Mouse (Mus musculus): ENCODE data around the gene Kank4.

Gene Kank4

DNA sequence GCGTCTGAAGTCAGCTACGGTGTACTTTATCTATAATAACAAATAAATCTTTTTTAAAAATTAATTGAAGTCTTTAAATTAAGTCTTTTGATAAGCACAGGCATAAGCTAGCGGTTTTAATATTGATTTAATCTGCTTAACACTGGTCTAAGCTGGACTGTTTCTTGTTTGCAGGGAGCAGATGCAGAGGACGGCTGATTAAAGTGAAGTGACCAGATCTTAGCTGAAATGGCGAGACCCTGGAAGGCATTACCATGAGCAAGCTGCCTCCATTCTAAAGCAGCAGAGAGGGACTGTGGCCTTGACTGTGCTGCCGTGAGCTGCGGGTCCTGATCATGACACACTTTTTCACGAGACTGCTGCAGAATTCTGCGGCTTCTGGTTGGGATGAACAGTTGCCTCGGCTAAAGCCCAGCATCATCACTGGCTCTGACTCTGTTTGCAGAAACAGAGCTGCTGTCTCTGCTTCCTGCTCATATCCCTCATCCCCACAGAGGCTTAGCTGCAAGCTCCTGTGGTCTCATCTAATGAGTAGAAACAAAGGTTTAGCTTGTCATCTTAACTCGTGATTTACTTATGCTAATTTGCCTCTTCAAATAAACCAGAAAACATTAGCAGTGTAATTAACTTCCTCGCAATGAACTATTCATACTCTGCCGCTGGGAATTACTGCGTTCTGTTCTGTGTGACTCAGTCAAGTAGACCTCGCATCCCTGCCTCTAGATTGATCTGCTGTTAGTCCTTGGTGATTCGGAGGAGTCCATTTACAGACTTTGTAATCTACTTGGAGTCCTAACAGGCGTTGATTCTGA, 99.4 kb downstream of the Kank4 start:
- no peak for DNase-seq (ENCODE audit: low spot score)

DNA sequence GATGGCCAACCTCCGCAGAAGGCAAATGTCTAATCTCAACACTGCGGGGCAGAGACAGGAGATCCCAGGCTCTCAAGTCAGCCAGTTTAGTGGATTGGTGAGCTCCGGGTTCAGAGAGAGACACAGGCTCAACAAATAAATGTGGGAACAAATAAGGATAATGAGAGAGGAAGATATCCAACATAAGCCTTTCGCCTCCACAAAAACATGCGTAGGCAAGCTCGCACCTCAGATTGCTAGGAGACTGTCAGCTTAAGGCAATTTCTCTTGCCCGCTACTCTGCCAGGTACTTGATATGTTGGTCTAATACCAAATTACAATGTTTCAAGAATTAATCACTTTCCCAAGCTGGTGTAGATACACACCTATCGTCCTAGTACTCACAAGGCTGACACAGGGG, 106.4 kb downstream of the Kank4 start:
- no peak for DNase-seq (ENCODE audit: low spot score)
